Mouse (Mus musculus) heart, adult 2 months (tissue): ENCODE results near the gene Serpina3b. TPM values are rescaled to one million over a fixed set of nuclear protein-coding genes. Genes with fewer than 3 reads are reported as not detected.
"Not testable (repeated sequence)": the region's sequence is repeated elsewhere in the genome, so short reads cannot be mapped to it uniquely, and the experiment has no call there.

Experiments used
- DNase-seq, 2 experiments: peaks; one replicate each; pipeline ENCODE4 v3.0.0; 2021
- H3K27ac ChIP-seq: fragments of 200-600 bp; 2 replicates; pipeline ENCODE4 v1.8.1; 2022
- H3K27me3 ChIP-seq: fragments of 200-500 bp; 2 replicates; pipeline ENCODE4 v1.6.1; 2012; ENCODE audit warnings: mild to moderate bottlenecking, low read length, inconsistent platforms, mixed read lengths; ENCODE audit not compliant: control insufficient read depth, insufficient read depth
- H3K36me3 ChIP-seq: fragments of 200-500 bp; 2 replicates; pipeline ENCODE4 v1.6.1; 2012; ENCODE audit warnings: low read length, inconsistent platforms; ENCODE audit not compliant: control insufficient read depth, insufficient read depth
- H3K4me1 ChIP-seq: fragments of 200-500 bp; 2 replicates; pipeline ENCODE4 v1.6.1; 2011; ENCODE audit warnings: low read length; ENCODE audit not compliant: control insufficient read depth, insufficient read depth
- H3K4me3 ChIP-seq: fragments of 200-600 bp; 2 replicates; pipeline ENCODE4 v1.8.1; 2022
- H3K79me2 ChIP-seq: fragments of 200-500 bp; replicated peaks from 2 replicates; pipeline ENCODE4 v1.6.1; 2012; ENCODE audit warnings: mild to moderate bottlenecking, inconsistent platforms, low read length, moderate library complexity, mixed read lengths; ENCODE audit not compliant: control insufficient read depth, insufficient read depth
- H3K9ac ChIP-seq: fragments of 200-500 bp; 2 replicates; pipeline ENCODE4 v1.6.1; 2012; ENCODE audit warnings: low read depth, mild to moderate bottlenecking, control low read depth, inconsistent platforms, low read length, mixed read lengths
- CTCF ChIP-seq: fragments of 200-600 bp; IDR thresholded peaks from 2 replicates; pipeline ENCODE4 v1.8.1; 2022; ENCODE audit warnings: antibody characterized with exemption, mild to moderate bottlenecking, moderate library complexity
- EP300 ChIP-seq: fragments of 200-500 bp; IDR thresholded peaks from 2 replicates; pipeline ENCODE4 v1.6.1; 2011; ENCODE audit warnings: low read depth, low read length, control low read depth; ENCODE audit not compliant: insufficient read depth
- POLR2A ChIP-seq: fragments of 200-500 bp; IDR thresholded peaks from 2 replicates; pipeline ENCODE4 v1.6.1; 2011; ENCODE audit warnings: mild to moderate bottlenecking, low read depth, low read length, control low read depth; ENCODE audit not compliant: insufficient read depth
- WGBS: fragments of 180-500 bp; shearing (Covaris S2); methylation state at CpG from one replicate; pipeline ENCODE4 v1.1.7; 2018; 5-methylcytosine and 5-hydroxymethylcytosine counted together
- intact Hi-C: fragments of 180-260 bp; cut with DNase I; formaldehyde crosslinking; loops from one replicate; pipeline ENCODE4 v1.15.1; 2025
- long read RNA-seq: library from polyadenylated mRNA; stranded (forward); transcript quantifications from one replicate; pipeline ENCODE4 v2.0.0, GENCODE M21; 2021
- polyA plus RNA-seq: library from polyadenylated mRNA; depleted of rRNA; stranded (reverse); fragments of >200 nt; gene quantifications from 2 replicates; pipeline ENCODE4 v1.2.3, GENCODE M21; 2012; rRNA removed
- total RNA-seq, 2 experiments: library from RNA; stranded (reverse); gene quantifications; 2 replicates each; pipeline ENCODE4 v1.2.3; 2021

Gene Serpina3b
- total RNA-seq (not detected), polyA plus RNA-seq (0.06 TPM in 1 of 2 replicates, not detected in the other)
- long read RNA-seq = 0 reads

- 69% methylated on average over 5 of the region's 5 CpGs for WGBS
- no peaks in the 10 kb centered on the region for H3K36me3 ChIP-seq
- H3K27me3 ChIP-seq = no peaks in the 10 kb centered on the region
- intact Hi-C loops = no loop called here
- no peak within 1 kb of the TSS for H3K9ac ChIP-seq
- no peaks in the 10 kb centered on the region for H3K79me2 ChIP-seq
- H3K4me1 ChIP-seq = peaks cover 5% of the 10 kb centered on the region
- DNase-seq = no peak
- no peak for TF ChIP-seq EP300
- no peak for TF ChIP-seq POLR2A
- TF ChIP-seq CTCF = no peak
- H3K27ac ChIP-seq = no peak within 1 kb of the TSS
- no peak within 1 kb of the TSS for H3K4me3 ChIP-seq
These were observed at the start of gene Serpina3b for GRCm38 (mm10) chr12:104127696-104128095. Serpina3b (plus strand) TSS chr12:104127996.

- no peak for DNase-seq
- 64% methylated on average over 2 of the region's 2 CpGs for whole genome bisulfite sequencing
- TF ChIP-seq EP300 (no peak), POLR2A (no peak), CTCF (no peak)
- H3K27me3 ChIP-seq = no peaks in the 10 kb centered on the region
- no peaks in the 10 kb centered on the region for H3K79me2 ChIP-seq
- H3K36me3 ChIP-seq = no peaks in the 10 kb centered on the region
- H3K9ac ChIP-seq = no peak overlapping the region
- H3K4me3 ChIP-seq = no peak overlapping the region
- H3K4me1 ChIP-seq = no peaks in the 10 kb centered on the region
- intact Hi-C loops = no loop called here
- H3K27ac ChIP-seq = no peak overlapping the region
These were observed 37.7 kb upstream of the Serpina3b start for GRCm38 (mm10) chr12:104090119-104090518.

DNA sequence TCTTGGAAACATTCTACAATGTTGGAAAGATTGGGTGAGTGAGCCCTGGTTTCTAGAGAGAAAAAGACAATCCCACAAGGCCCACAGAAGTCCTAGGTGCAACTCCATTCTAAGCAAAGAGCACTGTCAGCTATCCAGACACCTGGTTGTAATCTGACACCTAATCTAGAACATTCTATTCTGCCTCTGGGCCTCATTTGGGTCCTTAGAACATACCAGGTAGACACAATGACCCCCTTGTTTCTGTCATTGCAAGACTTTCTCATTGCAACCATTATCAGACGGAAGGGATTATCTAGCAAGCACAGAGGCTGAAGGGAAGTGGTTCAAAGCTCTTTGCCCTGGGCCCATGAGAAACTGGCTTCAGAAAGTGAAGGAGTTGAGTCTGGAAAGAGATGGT is 36.5 kb upstream of the Serpina3b start:
- no peaks in the 10 kb centered on the region for H3K36me3 ChIP-seq
- no peaks in the 10 kb centered on the region for H3K79me2 ChIP-seq
- H3K9ac ChIP-seq = no peak overlapping the region
- H3K27ac ChIP-seq = no peak overlapping the region
- no peak for DNase-seq
- H3K4me3 ChIP-seq = no peak overlapping the region
- no peaks in the 10 kb centered on the region for H3K27me3 ChIP-seq
- TF ChIP-seq POLR2A = no peak
- no peak for TF ChIP-seq CTCF
- no peak for TF ChIP-seq EP300
- 82% methylated on average over 1 of the region's 1 CpGs for WGBS
- H3K4me1 ChIP-seq = no peaks in the 10 kb centered on the region
- intact Hi-C loops = no loop called here

DNA sequence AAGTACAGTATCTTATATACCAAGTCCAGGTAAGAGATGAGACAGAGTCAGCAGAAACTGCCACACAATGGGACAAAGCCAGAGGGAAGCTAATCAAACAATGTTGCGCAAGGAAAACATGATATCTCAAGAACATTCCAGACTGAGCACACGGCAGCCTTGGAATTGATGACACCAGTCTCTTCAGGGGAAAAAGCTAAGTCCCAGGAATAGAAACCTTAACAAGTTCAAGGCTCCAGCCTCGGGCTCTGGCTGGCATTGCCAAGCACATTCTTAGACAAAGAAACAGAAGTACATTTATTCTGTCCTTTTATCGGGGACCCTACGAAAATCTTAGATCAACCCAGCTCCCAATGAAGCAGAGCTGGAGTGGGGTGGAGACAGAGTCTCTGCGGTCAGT is 27.0 kb upstream of the Serpina3b start, which contains the start of gene Serpina5:
TSS of gene Serpina5 (plus strand) at position 346 of the 400 bp plus-strand sequence.
- H3K27me3 ChIP-seq = no peaks in the 10 kb centered on the region
- intact Hi-C loops = no loop called here
- H3K79me2 ChIP-seq = no peaks in the 10 kb centered on the region
- H3K4me3 ChIP-seq = no peak within 1 kb of the TSS
- no peak within 1 kb of the TSS for H3K27ac ChIP-seq
- WGBS = 75% methylated on average over 6 of the region's 6 CpGs
- no peaks in the 10 kb centered on the region for H3K4me1 ChIP-seq
- no peak for TF ChIP-seq EP300
- no peak for TF ChIP-seq POLR2A
- TF ChIP-seq CTCF = no peak
- no peak for DNase-seq
- H3K9ac ChIP-seq = no peak within 1 kb of the TSS
- H3K36me3 ChIP-seq = no peaks in the 10 kb centered on the region

- Histone ChIP-seq H3K27ac (no peak overlapping the region), H3K4me3 (no peak overlapping the region), H3K36me3 (no peaks in the 10 kb centered on the region), H3K79me2 (no peaks in the 10 kb centered on the region), H3K27me3 (no peaks in the 10 kb centered on the region), H3K4me1 (no peaks in the 10 kb centered on the region), H3K9ac (no peak overlapping the region)
- intact Hi-C loops = no loop called here
- TF ChIP-seq EP300 = no peak
- TF ChIP-seq POLR2A = no peak
- no peak for TF ChIP-seq CTCF
- no peak for DNase-seq
These were observed 21.9 kb upstream of the Serpina3b start for GRCm38 (mm10) chr12:104105847-104106246.

GRCm38 (mm10) chr12:104106919-104107318 is 20.9 kb upstream of the Serpina3b start:
- DNase-seq = no peak
- Histone ChIP-seq H3K4me1 (no peaks in the 10 kb centered on the region), H3K4me3 (no peak overlapping the region), H3K79me2 (no peaks in the 10 kb centered on the region), H3K9ac (no peak overlapping the region), H3K27me3 (no peaks in the 10 kb centered on the region), H3K27ac (no peak overlapping the region), H3K36me3 (no peaks in the 10 kb centered on the region)
- TF ChIP-seq EP300 (no peak), CTCF (no peak), POLR2A (no peak)
- intact Hi-C loops = no loop called here

DNA sequence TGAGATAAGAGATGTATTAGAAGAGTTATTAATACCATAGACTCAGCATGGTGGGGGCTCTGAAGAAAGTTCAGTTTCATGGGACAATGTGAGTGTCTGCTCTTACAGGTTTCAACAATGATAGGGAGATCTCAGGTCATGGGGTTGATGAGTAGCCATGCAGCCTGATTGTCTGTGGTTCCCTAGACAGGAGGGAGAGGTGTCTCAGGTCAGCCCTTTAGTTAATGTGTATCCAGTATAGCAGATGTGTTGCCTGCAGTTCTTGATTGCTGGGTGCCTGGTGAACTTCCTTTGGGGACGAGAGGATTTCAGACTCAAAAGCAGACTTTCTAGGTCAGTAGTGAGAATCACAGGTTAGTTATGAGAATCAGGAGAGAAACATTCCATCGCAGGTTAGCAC is 19.3 kb upstream of the Serpina3b start:
- no peaks in the 10 kb centered on the region for H3K79me2 ChIP-seq
- no peak overlapping the region for H3K27ac ChIP-seq
- TF ChIP-seq POLR2A = no peak
- no peak for TF ChIP-seq CTCF
- TF ChIP-seq EP300 = no peak
- WGBS = 71% methylated on average over 2 of the region's 2 CpGs
- no peaks in the 10 kb centered on the region for H3K4me1 ChIP-seq
- no peaks in the 10 kb centered on the region for H3K27me3 ChIP-seq
- no peak overlapping the region for H3K9ac ChIP-seq
- H3K4me3 ChIP-seq = no peak overlapping the region
- no peaks in the 10 kb centered on the region for H3K36me3 ChIP-seq
- intact Hi-C loops = no loop called here
- DNase-seq = no peak

- H3K27me3 ChIP-seq, H3K79me2 ChIP-seq, H3K9ac ChIP-seq, DNase-seq, H3K4me1 ChIP-seq, H3K4me3 ChIP-seq, H3K36me3 ChIP-seq, H3K27ac ChIP-seq, intact Hi-C loops: not testable (repeated sequence)
- WGBS = 89% methylated on average over 11 of the region's 11 CpGs
These were observed 15.5 kb upstream of the Serpina3b start, which contains the start of gene Serpina3a for GRCm38 (mm10) chr12:104112333-104112732. Serpina3a (plus strand) TSS chr12:104112724.
